Mouse (Mus musculus): ENCODE measurements around the gene Pcsk6.

- no peak for TF ChIP-seq EP300 (IDR thresholded peaks at IDR 0.05; ENCODE audit: low read depth)
- TF ChIP-seq CTCF (IDR thresholded peaks at IDR 0.05; ENCODE audit: low read depth): no peak
Observed at GRCm38 (mm10) chr7:66008161-66008891, 146.8 kb downstream of the Pcsk6 start.

Measured in liver, embryonic 14.5 days (tissue).